Mouse (Mus musculus): Measurements from ENCODE around the gene Kirrel3. TPM values are rescaled to one million over a fixed set of nuclear protein-coding genes. Genes with fewer than 3 reads are reported as not detected.

Gene Kirrel3
- polyA plus RNA-seq, 1 experiment from 2014 or later = 0.72 TPM

- WGBS = 61% methylated on average over 6 of the region's 6 CpGs
- no peak for ATAC-seq
- no peaks in the 10 kb centered on the region for H3K36me3 ChIP-seq (ENCODE audit: insufficient read depth, low read length)
These were observed 484.3 kb downstream of the Kirrel3 start for GRCm38 (mm10) chr9:34969881-34970490.

GRCm38 (mm10) chr9:34974326-34974725 lies 488.6 kb downstream of the Kirrel3 start:
- H3K4me2 ChIP-seq (replicated peaks; ENCODE audit: low read depth, low read length) = no peak overlapping the region
- DNase-seq (ENCODE audit: low spot score) (no peak), ATAC-seq (no peak)
- no peak overlapping the region for H3K4me3 ChIP-seq (ENCODE audit: low read depth, low read length)
- H3K27ac ChIP-seq (ENCODE audit: low read length) = no peak overlapping the region
- TF ChIP-seq CTCF (IDR thresholded peaks at IDR 0.05) (no peak), EP300 (IDR thresholded peaks at IDR 0.05) (no peak)
- no peaks in the 10 kb centered on the region for H3K27me3 ChIP-seq (replicated peaks; ENCODE audit: insufficient read depth, low read length)
- no peaks in the 10 kb centered on the region for H3K36me3 ChIP-seq (ENCODE audit: insufficient read depth, low read length)
- no peaks in the 10 kb centered on the region for H3K9me3 ChIP-seq (ENCODE audit: low read length)
- no peaks in the 10 kb centered on the region for H3K4me1 ChIP-seq (ENCODE audit: insufficient read depth, low read depth, low read length)
- H3K9ac ChIP-seq (replicated peaks; ENCODE audit: low read depth) = no peak overlapping the region
- 93% methylated on average over 1 of the region's 1 CpGs for WGBS

More at GRCm38 (mm10) chr9:34969881-34970490, 484.3 kb downstream of the Kirrel3 start:
- Histone ChIP-seq H3K9ac (replicated peaks; ENCODE audit: low read depth) (no peak overlapping the region), H3K9me3 (ENCODE audit: low read length) (no peaks in the 10 kb centered on the region), H3K27ac (ENCODE audit: low read length) (no peak overlapping the region), H3K4me1 (ENCODE audit: insufficient read depth, low read depth, low read length) (no peaks in the 10 kb centered on the region), H3K4me2 (replicated peaks; ENCODE audit: low read depth, low read length) (no peak overlapping the region), H3K4me3 (ENCODE audit: low read depth, low read length) (no peak overlapping the region), H3K27me3 (replicated peaks; ENCODE audit: insufficient read depth, low read length) (no peaks in the 10 kb centered on the region)
- TF ChIP-seq CTCF (IDR thresholded peaks at IDR 0.05) (no peak), EP300 (IDR thresholded peaks at IDR 0.05) (no peak)
- no peak for DNase-seq (ENCODE audit: low spot score)

GRCm38 (mm10) chr9:34975245-34975644 lies 489.6 kb downstream of the Kirrel3 start:
- no peak overlapping the region for H3K4me2 ChIP-seq (replicated peaks; ENCODE audit: low read depth, low read length)
- no peak for ATAC-seq
- no peaks in the 10 kb centered on the region for H3K27me3 ChIP-seq (replicated peaks; ENCODE audit: insufficient read depth, low read length)
- no peak overlapping the region for H3K4me3 ChIP-seq (ENCODE audit: low read depth, low read length)
- TF ChIP-seq CTCF (IDR thresholded peaks at IDR 0.05) = no peak
- no peak for TF ChIP-seq EP300 (IDR thresholded peaks at IDR 0.05)
- H3K9me3 ChIP-seq (ENCODE audit: low read length) = no peaks in the 10 kb centered on the region
- no peaks in the 10 kb centered on the region for H3K4me1 ChIP-seq (ENCODE audit: insufficient read depth, low read depth, low read length)
- no peak overlapping the region for H3K9ac ChIP-seq (replicated peaks; ENCODE audit: low read depth)
- 88% methylated on average over 6 of the region's 6 CpGs for WGBS
- no peak for DNase-seq (ENCODE audit: low spot score)
- no peak overlapping the region for H3K27ac ChIP-seq (ENCODE audit: low read length)
- H3K36me3 ChIP-seq (ENCODE audit: insufficient read depth, low read length) = no peaks in the 10 kb centered on the region

- ATAC-seq (no peak), DNase-seq (ENCODE audit: low spot score) (no peak)
- H3K36me3 ChIP-seq (ENCODE audit: insufficient read depth, low read length) = no peaks in the 10 kb centered on the region
- WGBS = 63% methylated on average over 8 of the region's 8 CpGs
- H3K4me3 ChIP-seq (ENCODE audit: low read depth, low read length) = no peak overlapping the region
- TF ChIP-seq EP300 (IDR thresholded peaks at IDR 0.05) = no peak
- no peak for TF ChIP-seq CTCF (IDR thresholded peaks at IDR 0.05)
- no peak overlapping the region for H3K4me2 ChIP-seq (replicated peaks; ENCODE audit: low read depth, low read length)
- H3K27ac ChIP-seq (ENCODE audit: low read length) = no peak overlapping the region
- no peak overlapping the region for H3K9ac ChIP-seq (replicated peaks; ENCODE audit: low read depth)
- H3K9me3 ChIP-seq (ENCODE audit: low read length) = no peaks in the 10 kb centered on the region
- H3K4me1 ChIP-seq (ENCODE audit: insufficient read depth, low read depth, low read length) = no peaks in the 10 kb centered on the region
- H3K27me3 ChIP-seq (replicated peaks; ENCODE audit: insufficient read depth, low read length) = no peaks in the 10 kb centered on the region
These were observed 491.1 kb downstream of the Kirrel3 start for GRCm38 (mm10) chr9:34976596-34977462.

GRCm38 (mm10) chr9:34977700-34978099 lies 492.0 kb downstream of the Kirrel3 start:
- H3K9ac ChIP-seq (replicated peaks; ENCODE audit: low read depth) = no peak overlapping the region
- no peaks in the 10 kb centered on the region for H3K4me1 ChIP-seq (ENCODE audit: insufficient read depth, low read depth, low read length)
- 54% methylated on average over 8 of the region's 8 CpGs for WGBS
- H3K4me2 ChIP-seq (replicated peaks; ENCODE audit: low read depth, low read length) = no peak overlapping the region
- no peaks in the 10 kb centered on the region for H3K9me3 ChIP-seq (ENCODE audit: low read length)
- no peaks in the 10 kb centered on the region for H3K36me3 ChIP-seq (ENCODE audit: insufficient read depth, low read length)
- DNase-seq (ENCODE audit: low spot score) (no peak), ATAC-seq (no peak)
- no peak overlapping the region for H3K4me3 ChIP-seq (ENCODE audit: low read depth, low read length)
- TF ChIP-seq CTCF (IDR thresholded peaks at IDR 0.05) (no peak), EP300 (IDR thresholded peaks at IDR 0.05) (no peak)
- H3K27me3 ChIP-seq (replicated peaks; ENCODE audit: insufficient read depth, low read length) = no peaks in the 10 kb centered on the region
- no peak overlapping the region for H3K27ac ChIP-seq (ENCODE audit: low read length)

- no peak for DNase-seq (ENCODE audit: low spot score)
These were observed 492.5 kb downstream of the Kirrel3 start for GRCm38 (mm10) chr9:34978229-34978628.

More at GRCm38 (mm10) chr9:34978229-34978628, 492.5 kb downstream of the Kirrel3 start:
- no peak for TF ChIP-seq EP300 (IDR thresholded peaks at IDR 0.05)
- no peak for TF ChIP-seq CTCF (IDR thresholded peaks at IDR 0.05)
- Histone ChIP-seq H3K27ac (ENCODE audit: low read length) (no peak overlapping the region), H3K9me3 (ENCODE audit: low read length) (no peaks in the 10 kb centered on the region), H3K4me3 (ENCODE audit: low read depth, low read length) (no peak overlapping the region), H3K36me3 (ENCODE audit: insufficient read depth, low read length) (no peaks in the 10 kb centered on the region), H3K27me3 (replicated peaks; ENCODE audit: insufficient read depth, low read length) (no peaks in the 10 kb centered on the region), H3K4me1 (ENCODE audit: insufficient read depth, low read depth, low read length) (no peaks in the 10 kb centered on the region), H3K9ac (replicated peaks; ENCODE audit: low read depth) (no peak overlapping the region), H3K4me2 (replicated peaks; ENCODE audit: low read depth, low read length) (no peak overlapping the region)
- 60% methylated on average over 3 of the region's 3 CpGs for WGBS
- no peak for ATAC-seq

Measured in lung, postnatal 0 days (tissue).